Mouse (Mus musculus): ENCODE measurements around the gene Phgr1. TPM values are rescaled to one million over a fixed set of nuclear protein-coding genes. Genes with fewer than 3 reads are reported as not detected.

Gene Phgr1
- polyA plus RNA-seq, 1 experiment from 2014 or later = not detected

- Histone ChIP-seq H3K9ac (replicated peaks) (no peak overlapping the region), H3K9me3 (no peaks in the 10 kb centered on the region), H3K4me3 (replicated peaks) (no peak overlapping the region), H3K4me2 (no peak overlapping the region), H3K4me1 (replicated peaks) (peaks cover 26% of the 10 kb centered on the region), H3K27me3 (peaks cover 52% of the 10 kb centered on the region), H3K36me3 (no peaks in the 10 kb centered on the region), H3K27ac (no peak overlapping the region)
- WGBS = 78% methylated on average over 7 of the region's 7 CpGs
- ATAC-seq (ENCODE audit: insufficient number of reproducible peaks, insufficient read depth, low FRiP score, low TSS enrichment, low read depth) = no peak
Measured at GRCm38 (mm10) chr2:118763469-118763868, 9.1 kb upstream of the Phgr1 start.

GRCm38 (mm10) chr2:118764094-118764831 is 8.3 kb upstream of the Phgr1 start:
- H3K27me3 ChIP-seq = peaks cover 45% of the 10 kb centered on the region

DNA sequence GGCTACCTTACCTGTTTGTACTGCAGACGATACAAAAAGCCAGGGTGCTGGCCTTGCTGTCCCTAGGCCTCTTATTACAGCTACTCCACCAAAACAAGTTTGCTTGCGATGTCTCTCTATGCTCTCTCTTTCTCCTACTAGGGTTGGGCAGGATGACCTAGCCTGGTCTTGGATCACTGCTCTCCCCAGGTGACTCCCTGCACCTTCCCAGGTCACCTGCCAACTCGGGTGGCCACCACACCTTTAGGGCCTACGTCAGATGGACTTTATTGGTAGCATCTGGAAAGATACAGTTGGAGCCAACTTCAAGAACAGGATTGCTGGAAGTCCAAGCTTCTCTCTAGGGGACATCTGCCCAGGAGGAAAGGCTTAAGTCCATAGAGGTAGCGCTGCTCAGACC is 7.7 kb upstream of the Phgr1 start:
- Histone ChIP-seq H3K9me3 (no peaks in the 10 kb centered on the region), H3K9ac (replicated peaks) (no peak overlapping the region), H3K36me3 (no peaks in the 10 kb centered on the region), H3K4me3 (replicated peaks) (no peak overlapping the region), H3K4me2 (no peak overlapping the region), H3K27me3 (peaks cover 43% of the 10 kb centered on the region), H3K4me1 (replicated peaks) (peaks cover 26% of the 10 kb centered on the region), H3K27ac (no peak overlapping the region)
- ATAC-seq (ENCODE audit: insufficient number of reproducible peaks, insufficient read depth, low FRiP score, low TSS enrichment, low read depth) = no peak
- 79% methylated on average over 5 of the region's 5 CpGs for WGBS

More at GRCm38 (mm10) chr2:118764094-118764831, 8.3 kb upstream of the Phgr1 start:
- Histone ChIP-seq H3K9me3 (no peaks in the 10 kb centered on the region), H3K4me2 (peak overlapping the region; percentile 24), H3K36me3 (no peaks in the 10 kb centered on the region), H3K4me3 (replicated peaks) (no peak overlapping the region), H3K4me1 (replicated peaks) (peaks cover 26% of the 10 kb centered on the region), H3K9ac (replicated peaks) (no peak overlapping the region), H3K27ac (no peak overlapping the region)
- ATAC-seq (ENCODE audit: insufficient number of reproducible peaks, insufficient read depth, low FRiP score, low TSS enrichment, low read depth) = no peak
- WGBS = 25% methylated on average over 11 of the region's 11 CpGs

GRCm38 (mm10) chr2:118766041-118767033 is 6.2 kb upstream of the Phgr1 start:
- Histone ChIP-seq H3K36me3 (no peaks in the 10 kb centered on the region), H3K9ac (replicated peaks) (no peak overlapping the region), H3K27ac (no peak overlapping the region), H3K27me3 (peaks cover 29% of the 10 kb centered on the region), H3K4me1 (replicated peaks) (peaks cover 23% of the 10 kb centered on the region), H3K4me2 (no peak overlapping the region), H3K4me3 (replicated peaks) (no peak overlapping the region), H3K9me3 (no peaks in the 10 kb centered on the region)
- 78% methylated on average over 10 of the region's 10 CpGs for WGBS
- no peak for ATAC-seq (ENCODE audit: insufficient number of reproducible peaks, insufficient read depth, low FRiP score, low TSS enrichment, low read depth)

GRCm38 (mm10) chr2:118774536-118774935 is 2.0 kb downstream of the Phgr1 start:
- Histone ChIP-seq H3K27ac (no peak overlapping the region), H3K4me1 (replicated peaks) (peaks cover 3% of the 10 kb centered on the region; the same call in 1 of the 2 replicates), H3K36me3 (no peaks in the 10 kb centered on the region), H3K9ac (replicated peaks) (no peak overlapping the region), H3K27me3 (no peaks in the 10 kb centered on the region), H3K4me2 (no peak overlapping the region), H3K4me3 (replicated peaks) (no peak overlapping the region), H3K9me3 (no peaks in the 10 kb centered on the region)
- ATAC-seq (ENCODE audit: insufficient number of reproducible peaks, insufficient read depth, low FRiP score, low TSS enrichment, low read depth) = no peak
- 73% methylated on average over 2 of the region's 2 CpGs for WGBS

GRCm38 (mm10) chr2:118775396-118775795 is 2.8 kb downstream of the Phgr1 start:
- ATAC-seq (ENCODE audit: insufficient number of reproducible peaks, insufficient read depth, low FRiP score, low TSS enrichment, low read depth) = no peak
- H3K27ac ChIP-seq = no peak overlapping the region
- no peak overlapping the region for H3K4me3 ChIP-seq (replicated peaks)
- H3K4me2 ChIP-seq = no peak overlapping the region
- peaks cover 8% of the 10 kb centered on the region for H3K27me3 ChIP-seq
- H3K4me1 ChIP-seq (replicated peaks) = peaks cover 9% of the 10 kb centered on the region; the same call in 1 of the 2 replicates
- no peak overlapping the region for H3K9ac ChIP-seq (replicated peaks)
- no peaks in the 10 kb centered on the region for H3K9me3 ChIP-seq
- WGBS = 57% methylated on average over 1 of the region's 1 CpGs
- H3K36me3 ChIP-seq = no peaks in the 10 kb centered on the region

GRCm38 (mm10) chr2:118775846-118776245 is 3.3 kb downstream of the Phgr1 start:
- Histone ChIP-seq H3K4me1 (replicated peaks) (peaks cover 9% of the 10 kb centered on the region; the same call in 1 of the 2 replicates), H3K27ac (no peak overlapping the region), H3K4me3 (replicated peaks) (no peak overlapping the region), H3K4me2 (no peak overlapping the region), H3K9ac (replicated peaks) (no peak overlapping the region), H3K27me3 (peaks cover 13% of the 10 kb centered on the region), H3K36me3 (no peaks in the 10 kb centered on the region), H3K9me3 (no peaks in the 10 kb centered on the region)
- ATAC-seq (ENCODE audit: insufficient number of reproducible peaks, insufficient read depth, low FRiP score, low TSS enrichment, low read depth) = no peak
- 52% methylated on average over 4 of the region's 4 CpGs for WGBS

DNA sequence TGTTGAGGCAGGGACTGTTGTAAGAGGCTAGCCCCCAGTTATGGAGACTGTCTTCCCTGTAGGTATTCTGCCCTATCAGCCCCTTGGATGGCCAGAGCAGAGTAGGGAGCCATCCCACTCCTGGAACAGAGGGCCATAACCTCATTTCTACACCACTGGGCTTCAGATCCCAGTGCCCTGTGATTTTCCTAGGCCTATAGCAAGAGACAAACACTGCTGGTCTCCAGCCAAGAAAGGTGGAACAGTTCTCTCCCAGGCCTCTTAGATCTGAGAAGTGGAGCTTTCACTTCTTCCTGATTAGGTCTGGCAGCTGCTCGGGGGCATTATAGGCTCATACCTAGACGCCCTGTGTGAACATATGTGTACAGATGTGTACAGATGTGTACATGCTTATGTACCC is 3.7 kb downstream of the Phgr1 start:
- no peak for ATAC-seq (ENCODE audit: insufficient number of reproducible peaks, insufficient read depth, low FRiP score, low TSS enrichment, low read depth)
- Histone ChIP-seq H3K4me1 (replicated peaks) (peaks cover 9% of the 10 kb centered on the region; the same call in 1 of the 2 replicates), H3K27ac (no peak overlapping the region), H3K4me2 (no peak overlapping the region), H3K9me3 (no peaks in the 10 kb centered on the region), H3K27me3 (peaks cover 16% of the 10 kb centered on the region), H3K9ac (replicated peaks) (no peak overlapping the region), H3K4me3 (replicated peaks) (no peak overlapping the region), H3K36me3 (no peaks in the 10 kb centered on the region)
- 76% methylated on average over 2 of the region's 2 CpGs for WGBS

GRCm38 (mm10) chr2:118778418-118778817 is 5.8 kb downstream of the Phgr1 start:
- peaks cover 22% of the 10 kb centered on the region for H3K27me3 ChIP-seq
- no peak overlapping the region for H3K4me3 ChIP-seq (replicated peaks)
- H3K36me3 ChIP-seq = no peaks in the 10 kb centered on the region
- H3K9me3 ChIP-seq = no peaks in the 10 kb centered on the region
- no peak overlapping the region for H3K27ac ChIP-seq
- no peak overlapping the region for H3K9ac ChIP-seq (replicated peaks)
- H3K4me1 ChIP-seq (replicated peaks) = peaks cover 9% of the 10 kb centered on the region; the same call in 1 of the 2 replicates
- no peak overlapping the region for H3K4me2 ChIP-seq
- no peak for ATAC-seq (ENCODE audit: insufficient number of reproducible peaks, insufficient read depth, low FRiP score, low TSS enrichment, low read depth)
- 68% methylated on average over 4 of the region's 4 CpGs for WGBS

DNA sequence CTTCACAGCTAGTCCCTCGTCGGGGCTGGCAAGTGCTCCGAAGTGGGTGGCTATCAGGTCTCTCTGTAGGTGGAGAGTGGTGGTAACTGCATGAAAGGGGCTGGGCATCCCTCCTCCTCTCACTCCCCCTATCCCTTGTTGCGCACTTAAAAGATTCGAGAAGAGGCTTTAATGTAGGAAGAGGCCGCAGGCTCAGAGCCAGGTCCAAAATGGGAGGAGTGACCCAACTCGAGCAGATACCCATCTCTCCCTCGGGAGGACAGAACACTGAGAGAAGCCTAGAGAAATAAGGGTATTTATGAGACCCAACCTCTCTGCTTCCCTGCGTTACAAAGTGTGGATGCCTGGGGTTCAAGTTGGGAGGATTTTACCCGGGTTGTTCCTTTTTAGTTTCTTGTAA is 6.5 kb downstream of the Phgr1 start:
- H3K9me3 ChIP-seq = no peaks in the 10 kb centered on the region
- ATAC-seq (ENCODE audit: insufficient number of reproducible peaks, insufficient read depth, low FRiP score, low TSS enrichment, low read depth) = no peak
- H3K4me1 ChIP-seq (replicated peaks) = peaks cover 9% of the 10 kb centered on the region; the same call in 1 of the 2 replicates
- peak overlapping the region; percentile 33 for H3K4me3 ChIP-seq (replicated peaks)
- peaks cover 22% of the 10 kb centered on the region for H3K27me3 ChIP-seq
- no peaks in the 10 kb centered on the region for H3K36me3 ChIP-seq
- H3K4me2 ChIP-seq = peak overlapping the region; percentile 57
- H3K9ac ChIP-seq (replicated peaks) = no peak overlapping the region
- H3K27ac ChIP-seq = no peak overlapping the region
- 6% methylated on average over 10 of the region's 10 CpGs for WGBS
